Mouse (Mus musculus) hindbrain, embryonic 11.5 days (tissue): ENCODE measurements around the gene Ablim2. TPM values are rescaled to one million over a fixed set of nuclear protein-coding genes. Genes with fewer than 3 reads are reported as not detected.

Source experiments
- ATAC-seq: fragments of 200-750 bp; cut with Nextera tagmentation; 2 replicates; pipeline ENCODE4 v1.8.0; 2017; ENCODE audit warnings: mild to moderate bottlenecking, moderate TSS enrichment, moderate library complexity; ENCODE audit not compliant: low FRiP score
- DNase-seq: peaks from one replicate; pipeline ENCODE4 v3.0.0-alpha.2; 2015; ENCODE audit warnings: low spot score
- H3K27ac ChIP-seq: fragments of 300-500 bp; sonication (generic); 2 replicates; pipeline ENCODE4 v1.5.1; 2014; ENCODE audit warnings: mild to moderate bottlenecking, low read depth, low read length
- H3K27me3 ChIP-seq: fragments of 300-500 bp; sonication (generic); 2 replicates; pipeline ENCODE4 v1.6.1; 2014; ENCODE audit warnings: mild to moderate bottlenecking, low read length, moderate library complexity, mixed read lengths; ENCODE audit not compliant: control insufficient read depth, insufficient read depth
- H3K36me3 ChIP-seq: fragments of 300-500 bp; sonication (generic); 2 replicates; pipeline ENCODE4 v1.6.1; 2014; ENCODE audit warnings: mild to moderate bottlenecking, low read length, moderate library complexity, mixed read lengths; ENCODE audit not compliant: control insufficient read depth, insufficient read depth
- H3K4me1 ChIP-seq: fragments of 300-500 bp; sonication (generic); replicated peaks from 2 replicates; pipeline ENCODE4 v1.6.1; 2014; ENCODE audit warnings: low read length, mixed read lengths; ENCODE audit not compliant: control insufficient read depth, insufficient read depth
- H3K4me2 ChIP-seq: fragments of 300-500 bp; sonication (generic); replicated peaks from 2 replicates; pipeline ENCODE4 v1.6.1; 2014; ENCODE audit warnings: mild to moderate bottlenecking, low read depth, low read length
- H3K4me3 ChIP-seq: fragments of 300-500 bp; sonication (generic); 2 replicates; pipeline ENCODE4 v1.5.1; 2014; ENCODE audit warnings: low read depth, low read length
- H3K9ac ChIP-seq: fragments of 300-500 bp; sonication (generic); 2 replicates; pipeline ENCODE4 v1.6.1; 2014; ENCODE audit warnings: low read depth, low read length
- H3K9me3 ChIP-seq: fragments of 300-500 bp; sonication (generic); 2 replicates; pipeline ENCODE4 v1.6.1; 2016; ENCODE audit warnings: low read length; ENCODE audit not compliant: control insufficient read depth
- WGBS: fragments of 180-500 bp; shearing (Covaris S2); extraction: QIAGEN DNeasy Blood & Tissue Kit; methylation state at CpG from one replicate; pipeline ENCODE4 v1.1.7; 2014; 5-methylcytosine and 5-hydroxymethylcytosine counted together
- polyA plus RNA-seq: library from polyadenylated mRNA; unstranded; fragments of >200 nt; fragmentation: Nextera tagmentation; extraction: Ambion mirVana; gene quantifications from 2 replicates; pipeline ENCODE4 v1.2.1, GENCODE M21; 2014

Ablim2 gene
- polyA plus RNA-seq, 1 experiment from 2014 or later: 0.60 TPM

GRCm38 (mm10) chr5:35743238-35743951 lies 14.3 kb upstream of the Ablim2 start:
- H3K36me3 ChIP-seq: no peaks in the 10 kb centered on the region
- H3K4me3 ChIP-seq: no peak overlapping the region
- H3K27me3 ChIP-seq: peaks cover 2% of the 10 kb centered on the region; the same call in 1 of the 2 replicates
- no peak overlapping the region for H3K27ac ChIP-seq
- no peak overlapping the region for H3K4me2 ChIP-seq
- no peak overlapping the region for H3K9ac ChIP-seq
- DNase-seq: no peak
- no peaks in the 10 kb centered on the region for H3K9me3 ChIP-seq
- no peaks in the 10 kb centered on the region for H3K4me1 ChIP-seq
- ATAC-seq: no peak
- WGBS: 80% methylated on average over 8 of the region's 8 CpGs

DNA sequence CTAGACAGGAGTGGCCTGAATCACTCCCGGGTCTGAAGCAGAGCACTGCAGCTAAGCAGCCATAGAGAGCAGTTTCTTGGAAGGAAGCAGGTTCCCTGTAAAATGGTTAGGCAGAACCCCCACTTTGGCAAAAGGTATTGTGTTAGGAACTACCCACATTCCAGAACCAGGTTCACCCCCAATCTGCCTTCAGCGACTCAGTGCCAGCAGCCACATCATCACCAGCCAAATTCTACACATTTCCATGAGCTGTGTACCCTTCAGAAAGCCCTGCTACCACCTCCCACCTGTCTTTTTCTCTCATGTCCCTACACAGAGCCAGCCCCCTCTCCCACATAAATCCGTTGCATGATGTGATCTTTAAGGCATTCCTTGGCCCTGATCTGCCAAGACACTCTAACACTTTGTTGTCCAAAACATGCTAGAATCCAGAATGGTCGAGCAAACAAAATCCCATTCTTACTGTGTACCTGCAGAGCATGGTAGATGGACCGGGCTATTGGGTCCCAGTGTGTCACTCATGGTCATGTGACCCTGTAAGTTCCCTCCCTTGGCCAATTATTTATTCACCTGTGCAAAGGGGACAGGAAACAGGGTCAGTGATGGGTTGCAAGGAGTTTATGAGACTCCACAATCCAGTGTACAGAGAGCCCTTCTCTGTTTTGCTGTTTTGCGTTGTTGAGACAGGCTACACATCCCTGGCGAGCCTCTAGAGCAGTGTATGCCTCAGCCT lies 13.5 kb upstream of the Ablim2 start:
- no peak for DNase-seq
- H3K4me2 ChIP-seq: no peak overlapping the region
- no peak for ATAC-seq
- H3K4me3 ChIP-seq: no peak overlapping the region
- H3K9me3 ChIP-seq: no peaks in the 10 kb centered on the region
- H3K36me3 ChIP-seq: no peaks in the 10 kb centered on the region
- H3K4me1 ChIP-seq: no peaks in the 10 kb centered on the region
- peaks cover 2% of the 10 kb centered on the region; the same call in 1 of the 2 replicates for H3K27me3 ChIP-seq
- 82% methylated on average over 7 of the region's 7 CpGs for WGBS
- H3K9ac ChIP-seq: no peak overlapping the region
- H3K27ac ChIP-seq: no peak overlapping the region

GRCm38 (mm10) chr5:35745406-35745805 lies 12.3 kb upstream of the Ablim2 start:
- DNase-seq (no peak), ATAC-seq (no peak)
- Histone ChIP-seq H3K9me3 (no peaks in the 10 kb centered on the region), H3K27me3 (peaks cover 2% of the 10 kb centered on the region; the same call in 1 of the 2 replicates), H3K36me3 (no peaks in the 10 kb centered on the region), H3K4me1 (no peaks in the 10 kb centered on the region), H3K4me3 (no peak overlapping the region), H3K27ac (no peak overlapping the region), H3K4me2 (no peak overlapping the region), H3K9ac (no peak overlapping the region)
- 85% methylated on average over 5 of the region's 5 CpGs for WGBS

- no peaks in the 10 kb centered on the region for H3K36me3 ChIP-seq
- H3K4me2 ChIP-seq: no peak overlapping the region
- 29% methylated on average over 4 of the region's 4 CpGs for WGBS
- H3K27ac ChIP-seq: no peak overlapping the region
- ATAC-seq (no peak), DNase-seq (peak; percentile 85)
- H3K9me3 ChIP-seq: no peaks in the 10 kb centered on the region
- H3K27me3 ChIP-seq: no peaks in the 10 kb centered on the region
- no peak overlapping the region for H3K9ac ChIP-seq
- H3K4me3 ChIP-seq: no peak overlapping the region
- no peaks in the 10 kb centered on the region for H3K4me1 ChIP-seq
Measured at GRCm38 (mm10) chr5:35746910-35747309, 10.8 kb upstream of the Ablim2 start.

- ATAC-seq (no peak), DNase-seq (no peak)
- H3K4me3 ChIP-seq: no peak overlapping the region
- no peaks in the 10 kb centered on the region for H3K27me3 ChIP-seq
- H3K9ac ChIP-seq: no peak overlapping the region
- 69% methylated on average over 3 of the region's 3 CpGs for WGBS
- no peak overlapping the region for H3K27ac ChIP-seq
- H3K9me3 ChIP-seq: no peaks in the 10 kb centered on the region
- H3K4me2 ChIP-seq: no peak overlapping the region
- H3K4me1 ChIP-seq: no peaks in the 10 kb centered on the region
- no peaks in the 10 kb centered on the region for H3K36me3 ChIP-seq
Measured at GRCm38 (mm10) chr5:35749416-35749815, 8.3 kb upstream of the Ablim2 start.

DNA sequence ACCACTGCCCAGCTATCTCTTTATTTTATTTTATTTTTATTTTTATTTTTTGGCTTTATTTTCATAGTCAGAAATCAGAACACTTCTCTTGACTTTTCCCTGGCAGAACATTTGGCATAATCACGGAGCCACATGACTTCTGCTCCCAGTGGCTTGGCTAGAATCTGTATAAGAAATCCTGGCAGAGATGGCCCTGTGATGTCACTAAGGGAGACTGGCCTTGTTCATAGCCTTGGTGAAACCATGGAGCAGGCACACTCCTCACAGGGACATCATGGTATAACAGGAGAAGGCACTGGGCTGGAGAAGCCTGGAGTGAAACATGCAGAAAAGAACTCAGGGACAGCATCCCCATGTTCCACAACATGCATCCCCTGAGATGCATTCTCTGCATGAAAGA lies 7.7 kb upstream of the Ablim2 start:
- H3K4me3 ChIP-seq: no peak overlapping the region
- WGBS: 87% methylated on average over 1 of the region's 1 CpGs
- ATAC-seq (no peak), DNase-seq (no peak)
- no peak overlapping the region for H3K27ac ChIP-seq
- H3K9me3 ChIP-seq: no peaks in the 10 kb centered on the region
- no peak overlapping the region for H3K9ac ChIP-seq
- no peaks in the 10 kb centered on the region; the same call in 1 of the 2 replicates for H3K4me1 ChIP-seq
- no peaks in the 10 kb centered on the region for H3K27me3 ChIP-seq
- H3K4me2 ChIP-seq: no peak overlapping the region
- no peaks in the 10 kb centered on the region for H3K36me3 ChIP-seq

DNA sequence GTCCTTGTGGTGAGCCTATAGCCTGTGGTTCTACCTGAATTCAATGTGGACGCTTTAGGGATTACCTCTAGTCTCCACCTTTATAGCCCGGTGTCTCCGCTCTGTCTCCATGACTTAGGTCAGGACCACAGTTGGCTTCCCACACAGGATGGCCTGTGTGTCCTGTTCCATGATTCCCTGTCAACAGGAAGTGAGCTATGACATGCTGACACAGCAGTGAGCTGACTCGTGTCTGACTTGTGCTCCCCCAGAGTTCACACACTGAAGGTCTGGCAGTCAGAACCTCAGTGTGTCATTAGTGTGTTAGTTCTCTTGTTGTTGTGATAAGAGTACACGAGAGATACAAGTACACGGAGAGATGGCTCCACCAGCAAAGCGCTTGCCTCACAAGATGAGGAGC lies 6.7 kb upstream of the Ablim2 start:
- no peak for ATAC-seq
- 86% methylated on average over 7 of the region's 7 CpGs for WGBS
- no peak for DNase-seq

DNA sequence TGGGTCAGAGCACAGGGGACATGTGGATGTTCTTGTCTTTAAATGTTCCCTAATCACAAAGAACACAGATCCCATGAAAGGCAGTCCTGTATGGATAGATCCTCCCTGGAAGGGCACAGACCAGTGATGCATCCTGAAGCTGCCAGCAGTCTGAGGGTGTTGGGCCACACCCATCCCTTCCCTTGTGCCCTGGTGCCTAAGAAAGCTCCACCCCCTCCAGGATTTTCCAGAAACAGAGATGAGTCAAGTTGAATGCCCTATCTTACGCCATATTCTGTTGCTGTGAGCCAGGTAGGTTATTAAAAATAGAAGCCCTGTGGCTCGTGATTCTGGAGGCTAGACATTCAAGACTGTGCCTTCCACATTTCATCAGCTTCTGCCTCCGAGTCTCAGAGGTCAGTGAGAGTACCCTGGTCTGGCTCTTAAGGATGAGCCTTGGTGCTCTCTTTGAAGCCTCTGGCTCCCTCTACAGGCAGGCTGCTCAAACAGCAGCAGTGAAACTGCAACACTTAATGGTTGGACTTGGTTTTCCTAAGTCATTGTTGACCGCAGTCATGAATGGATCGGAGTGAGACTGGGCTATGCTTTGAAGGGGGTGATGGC lies 2.4 kb upstream of the Ablim2 start:
- no peak for ATAC-seq
- peak; percentile 81 for DNase-seq
- Histone ChIP-seq H3K36me3 (no peaks in the 10 kb centered on the region), H3K9me3 (no peaks in the 10 kb centered on the region), H3K27me3 (peaks cover 25% of the 10 kb centered on the region), H3K4me1 (no peaks in the 10 kb centered on the region; the same call in 1 of the 2 replicates), H3K27ac (no peak overlapping the region), H3K4me2 (no peak overlapping the region), H3K9ac (no peak overlapping the region), H3K4me3 (no peak overlapping the region)
- WGBS: 30% methylated on average over 5 of the region's 5 CpGs

More for the DNA sequence above, 6.7 kb upstream of the Ablim2 start:
- no peaks in the 10 kb centered on the region for H3K36me3 ChIP-seq
- no peaks in the 10 kb centered on the region for H3K9me3 ChIP-seq
- H3K27ac ChIP-seq: no peak overlapping the region
- H3K27me3 ChIP-seq: no peaks in the 10 kb centered on the region
- H3K4me3 ChIP-seq: no peak overlapping the region
- no peaks in the 10 kb centered on the region; the same call in 1 of the 2 replicates for H3K4me1 ChIP-seq
- H3K9ac ChIP-seq: no peak overlapping the region
- H3K4me2 ChIP-seq: no peak overlapping the region
